Mouse (Mus musculus) kidney, adult 2 months (tissue): ENCODE measurements around the gene 4930518I15Rik. TPM values are rescaled to one million over a fixed set of nuclear protein-coding genes. Genes with fewer than 3 reads are reported as not detected.
A peak's percentile ranks its signal among the peaks of the same experiment; 100 is the strongest.

Experiments
- DNase-seq: peaks from one replicate; pipeline ENCODE4 v3.0.0; 2021
- H3K27ac ChIP-seq: fragments of 200-500 bp; 2 replicates; pipeline ENCODE4 v1.5.1; 2012; ENCODE audit warnings: low read depth, low read length, control low read depth, inconsistent platforms; ENCODE audit not compliant: insufficient read depth
- H3K27me3 ChIP-seq: fragments of 200-500 bp; replicated peaks from 2 replicates; pipeline ENCODE4 v1.6.1; 2012; ENCODE audit warnings: mild to moderate bottlenecking, moderate library complexity, low read length, inconsistent platforms; ENCODE audit not compliant: control insufficient read depth, insufficient read depth
- H3K36me3 ChIP-seq: fragments of 200-500 bp; 2 replicates; pipeline ENCODE4 v1.6.1; 2012; ENCODE audit warnings: mild to moderate bottlenecking, moderate library complexity, low read length, inconsistent platforms; ENCODE audit not compliant: control insufficient read depth, insufficient read depth
- H3K4me1 ChIP-seq: fragments of 200-500 bp; 2 replicates; pipeline ENCODE4 v1.6.1; 2011; ENCODE audit warnings: low read length; ENCODE audit not compliant: control insufficient read depth, insufficient read depth
- H3K4me3 ChIP-seq: fragments of 200-500 bp; 2 replicates; pipeline ENCODE4 v1.5.1; 2011; ENCODE audit warnings: mild to moderate bottlenecking, low read depth, low read length, control low read depth; ENCODE audit not compliant: insufficient read depth
- CTCF ChIP-seq: fragments of 200-500 bp; conservative IDR thresholded peaks from 2 replicates; pipeline ENCODE4 v1.5.1; 2011; ENCODE audit warnings: low read depth, mild to moderate bottlenecking, control low read depth, low read length, moderate library complexity, mixed read lengths; ENCODE audit not compliant: insufficient read depth, insufficient read length
- POLR2A ChIP-seq: fragments of 200-500 bp; IDR thresholded peaks from one replicate; pipeline ENCODE4 v1.6.1; 2011; ENCODE audit warnings: low read depth, low read length, control low read depth
- WGBS: fragments of 180-500 bp; shearing (Covaris S2); methylation state at CpG from one replicate; pipeline ENCODE4 v1.1.7; 2018; 5-methylcytosine and 5-hydroxymethylcytosine counted together
- polyA plus RNA-seq: library from polyadenylated mRNA; depleted of rRNA; stranded (reverse); fragments of >200 nt; gene quantifications from 2 replicates; pipeline ENCODE4 v1.2.3, GENCODE M21; 2012

Gene 4930518I15Rik
- polyA plus RNA-seq, 1 experiment, result 1.1 TPM

DNA sequence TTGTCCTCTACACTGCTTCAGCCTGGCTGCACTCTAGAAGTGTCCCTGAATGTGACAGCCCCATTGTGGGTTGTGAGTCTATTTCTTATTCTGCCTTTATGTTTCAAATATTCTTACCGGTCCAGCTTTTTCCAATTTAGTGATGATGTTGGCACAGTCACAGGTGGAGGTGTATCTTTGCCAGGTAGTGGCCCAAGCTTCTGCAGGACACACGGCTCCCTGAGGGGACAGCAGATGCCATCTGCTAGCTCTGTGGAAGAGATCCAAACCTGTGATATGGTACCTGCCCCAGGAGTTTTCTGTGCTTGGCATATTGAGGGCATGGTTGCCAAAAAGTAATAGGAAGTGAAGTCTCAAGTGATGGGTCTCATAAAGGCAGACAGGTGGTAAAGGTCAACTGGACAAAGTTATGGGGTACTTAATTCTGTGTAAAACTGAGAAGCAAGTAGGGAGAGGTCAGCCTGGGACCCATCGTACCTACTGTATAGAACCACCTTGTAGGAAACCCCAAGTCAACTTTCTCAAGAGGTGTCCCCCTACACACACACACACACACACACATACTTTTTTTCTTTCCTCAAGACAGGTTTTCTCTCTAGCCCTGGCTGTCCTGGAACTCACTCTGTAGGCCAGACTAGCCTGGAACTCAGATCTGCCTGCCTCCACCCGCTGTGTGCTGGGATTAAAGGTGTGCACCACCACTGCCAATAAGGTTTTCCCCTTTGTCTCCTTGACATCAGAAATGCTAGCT, 17.2 kb upstream of the 4930518I15Rik start:
- H3K36me3 ChIP-seq, result no peaks in the 10 kb centered on the region
- no peaks in the 10 kb centered on the region; the same call in 1 of the 2 replicates for H3K4me1 ChIP-seq
- 90% methylated on average over 4 of the region's 4 CpGs for WGBS
- H3K4me3 ChIP-seq, result no peak overlapping the region
- no peak for DNase-seq
- no peaks in the 10 kb centered on the region for H3K27me3 ChIP-seq
- H3K27ac ChIP-seq, result no peak overlapping the region
- TF ChIP-seq POLR2A, result no peak
- no peak for TF ChIP-seq CTCF

DNA sequence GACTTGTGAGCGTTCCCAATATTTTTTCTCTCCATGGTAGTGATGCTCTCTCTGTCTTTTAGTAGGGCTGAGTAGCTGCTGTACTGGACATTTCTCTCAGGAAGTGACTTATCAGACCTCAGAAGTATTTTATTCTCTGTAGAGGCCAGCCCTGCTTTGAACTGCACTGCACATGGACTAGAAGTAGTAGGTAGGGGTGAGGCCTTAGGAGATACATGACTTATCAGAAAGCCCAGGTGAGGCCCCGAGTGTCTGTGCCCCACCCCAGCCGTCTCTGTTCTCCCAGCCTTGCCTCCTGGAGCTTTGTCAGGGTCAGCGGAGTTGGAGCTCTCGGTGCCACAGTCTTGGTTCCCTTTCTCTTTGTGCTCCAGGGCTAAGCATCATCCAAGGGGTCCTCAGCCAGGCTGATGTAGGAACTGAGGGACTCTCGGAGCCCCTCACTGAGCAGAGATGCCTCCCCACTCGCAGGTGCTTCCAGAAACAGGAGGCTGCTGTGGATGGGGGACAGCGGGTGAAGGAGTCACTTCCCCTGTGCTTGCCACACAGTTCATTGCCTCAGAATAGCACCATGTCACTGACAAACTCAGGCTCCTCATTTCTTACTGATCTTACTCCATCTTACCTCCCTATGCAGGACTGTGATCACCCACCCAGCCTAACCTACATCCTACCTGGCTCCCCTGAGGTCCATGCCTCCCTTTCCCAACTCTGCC, 16.5 kb upstream of the 4930518I15Rik start:
- no peak for DNase-seq
- WGBS, result 86% methylated on average over 8 of the region's 8 CpGs
- H3K4me3 ChIP-seq, result no peak overlapping the region
- H3K36me3 ChIP-seq, result no peaks in the 10 kb centered on the region
- no peaks in the 10 kb centered on the region for H3K27me3 ChIP-seq
- no peak overlapping the region for H3K27ac ChIP-seq
- H3K4me1 ChIP-seq, result no peaks in the 10 kb centered on the region; the same call in 1 of the 2 replicates
- no peak for TF ChIP-seq POLR2A
- TF ChIP-seq CTCF, result no peak

DNA sequence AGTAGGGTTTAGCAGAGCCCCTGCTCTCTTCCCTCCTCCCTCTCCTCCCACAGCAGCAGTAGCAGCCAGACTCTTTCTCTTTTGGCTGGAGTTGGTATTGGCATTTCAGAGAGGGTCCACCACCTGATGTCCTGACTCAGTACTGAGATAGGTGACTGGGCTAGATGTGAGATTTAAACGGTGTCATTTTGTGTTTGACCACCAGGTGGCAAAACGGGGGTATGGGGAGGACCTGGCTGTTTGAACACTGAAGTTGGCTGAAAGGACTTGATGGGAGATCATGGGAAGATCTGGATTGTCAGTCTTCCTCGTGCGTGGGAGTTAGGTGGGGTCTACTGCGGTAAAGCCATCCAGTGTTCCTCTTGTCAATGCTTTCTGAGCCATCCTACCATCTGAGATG, 15.9 kb upstream of the 4930518I15Rik start:
- TF ChIP-seq CTCF (peak; percentile 72), POLR2A (no peak)
- 16% methylated on average over 5 of the region's 5 CpGs for WGBS
- DNase-seq, result peak; percentile 40
- Histone ChIP-seq H3K27ac (no peak overlapping the region), H3K4me1 (peaks cover 2% of the 10 kb centered on the region; the same call in 1 of the 2 replicates), H3K36me3 (no peaks in the 10 kb centered on the region), H3K4me3 (no peak overlapping the region), H3K27me3 (no peaks in the 10 kb centered on the region)

DNA sequence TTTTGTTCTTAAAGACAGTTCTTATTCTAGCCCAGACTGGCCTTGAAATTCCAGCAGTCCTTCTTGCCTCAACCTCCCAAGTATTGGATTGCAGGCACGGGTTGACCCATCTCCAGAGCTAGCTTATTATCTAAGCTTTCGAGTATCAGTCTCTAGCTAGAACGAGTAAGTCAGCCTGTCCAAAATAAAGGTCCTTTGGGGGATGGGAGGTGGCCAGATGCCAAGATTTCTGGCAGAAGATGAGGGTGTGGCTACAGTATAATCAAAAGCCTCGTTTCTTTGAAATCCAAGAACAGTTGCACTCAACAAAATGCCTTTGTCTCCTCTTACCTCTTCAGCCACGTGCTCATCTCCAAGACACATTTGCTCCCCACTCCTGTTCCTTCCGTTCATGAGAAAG, 12.8 kb upstream of the 4930518I15Rik start:
- H3K27ac ChIP-seq, result no peak overlapping the region
- H3K4me3 ChIP-seq, result no peak overlapping the region
- H3K36me3 ChIP-seq, result no peaks in the 10 kb centered on the region; the same call in 1 of the 2 replicates
- DNase-seq, result peak; percentile 57
- no peaks in the 10 kb centered on the region for H3K27me3 ChIP-seq
- TF ChIP-seq POLR2A, result no peak
- TF ChIP-seq CTCF, result no peak
- WGBS, result 26% methylated on average over 6 of the region's 6 CpGs
- H3K4me1 ChIP-seq, result peaks cover 5% of the 10 kb centered on the region; the same call in 1 of the 2 replicates

DNA sequence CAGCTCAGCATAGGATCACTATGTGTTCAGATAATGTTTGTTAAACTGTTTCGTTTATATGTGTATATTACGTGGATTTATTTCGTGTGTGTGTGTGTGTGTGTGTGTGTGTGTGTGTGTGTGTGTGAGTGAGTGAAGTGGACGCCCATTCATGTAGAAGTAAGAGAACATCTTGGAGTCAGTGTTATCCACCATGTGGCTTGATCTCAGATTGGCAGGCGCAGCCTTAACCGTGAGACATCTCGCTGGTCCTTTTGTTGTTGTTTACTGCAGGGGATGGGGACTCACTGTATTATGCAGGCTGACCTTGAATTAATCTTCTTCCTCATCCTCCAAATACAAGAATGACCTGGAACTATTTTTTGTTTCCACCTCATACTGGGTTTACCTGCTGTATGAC, 11.8 kb upstream of the 4930518I15Rik start:
- DNase-seq, result no peak
- TF ChIP-seq CTCF (no peak), POLR2A (no peak)
- H3K27me3 ChIP-seq, result no peaks in the 10 kb centered on the region
- H3K36me3 ChIP-seq, result no peaks in the 10 kb centered on the region; the same call in 1 of the 2 replicates
- H3K4me3 ChIP-seq, result no peak overlapping the region
- H3K27ac ChIP-seq, result no peak overlapping the region
- H3K4me1 ChIP-seq, result peaks cover 7% of the 10 kb centered on the region; the same call in 1 of the 2 replicates
- WGBS, result 82% methylated on average over 7 of the region's 7 CpGs

DNA sequence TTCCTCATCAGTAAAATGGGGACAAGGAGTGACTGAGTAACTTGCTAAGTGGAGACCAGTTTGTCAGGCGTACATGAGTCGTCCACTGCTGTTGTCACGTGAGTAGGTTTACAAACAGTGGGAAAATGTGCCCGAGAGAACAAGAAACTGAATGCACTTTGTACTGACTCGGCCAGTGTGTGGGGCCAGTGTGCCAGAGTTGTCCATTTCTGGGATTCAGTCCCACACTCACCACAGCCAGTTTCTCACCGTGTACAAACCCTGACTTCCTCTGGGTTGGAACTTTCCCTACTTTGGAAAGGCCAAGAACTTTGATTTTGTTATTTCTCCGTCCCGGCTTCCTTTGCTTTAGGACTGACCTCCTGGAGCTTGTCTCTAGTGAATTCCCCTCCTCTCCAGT, 11.2 kb upstream of the 4930518I15Rik start:
- TF ChIP-seq CTCF, result no peak
- TF ChIP-seq POLR2A, result no peak
- Histone ChIP-seq H3K36me3 (no peaks in the 10 kb centered on the region; the same call in 1 of the 2 replicates), H3K27me3 (no peaks in the 10 kb centered on the region), H3K27ac (no peak overlapping the region), H3K4me1 (peaks cover 7% of the 10 kb centered on the region; the same call in 1 of the 2 replicates), H3K4me3 (no peak overlapping the region)
- WGBS, result 37% methylated on average over 8 of the region's 8 CpGs
- peak; percentile 90 for DNase-seq

DNA sequence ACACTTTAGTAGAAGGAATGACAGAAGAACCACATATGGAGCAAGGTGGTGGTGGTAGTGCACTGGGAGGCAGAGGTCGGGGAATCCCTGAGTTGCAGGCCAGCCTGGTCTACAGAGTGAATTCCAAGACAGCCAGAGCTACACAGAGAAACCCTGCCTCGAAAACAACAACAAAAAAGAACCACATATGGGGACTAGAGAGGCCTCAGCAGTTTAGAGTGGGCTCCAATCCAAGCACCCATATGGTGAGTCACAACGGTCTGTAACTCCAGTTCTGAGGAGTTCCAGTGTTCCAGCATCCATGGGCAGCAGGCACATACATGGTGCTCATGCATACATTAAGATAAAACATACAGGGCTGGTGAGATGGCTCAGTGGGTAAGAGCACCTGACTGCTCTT, 6.7 kb upstream of the 4930518I15Rik start:
- Histone ChIP-seq H3K27ac (no peak overlapping the region; the same call in 1 of the 2 replicates), H3K4me1 (peaks cover 7% of the 10 kb centered on the region; the same call in 1 of the 2 replicates), H3K4me3 (no peak overlapping the region), H3K27me3 (no peaks in the 10 kb centered on the region), H3K36me3 (no peaks in the 10 kb centered on the region; the same call in 1 of the 2 replicates)
- no peak for TF ChIP-seq CTCF
- TF ChIP-seq POLR2A, result no peak
- 46% methylated on average over 3 of the region's 3 CpGs for WGBS
- DNase-seq, result no peak
